Mouse (Mus musculus): ENCODE data around the gene Ankzf1.
A peak's percentile ranks its signal among the peaks of the same experiment; 100 is the strongest.

Gene Ankzf1

GRCm38 (mm10) chr1:75191622-75192402 is at the start of gene Ankzf1, which contains the start of gene Atg9a:
Gene Ankzf1, plus strand, starts transcription at chr1:75192151.
Gene Atg9a, minus strand, starts transcription at chr1:75192196.
- peak; percentile 92 for DNase-seq

DNA sequence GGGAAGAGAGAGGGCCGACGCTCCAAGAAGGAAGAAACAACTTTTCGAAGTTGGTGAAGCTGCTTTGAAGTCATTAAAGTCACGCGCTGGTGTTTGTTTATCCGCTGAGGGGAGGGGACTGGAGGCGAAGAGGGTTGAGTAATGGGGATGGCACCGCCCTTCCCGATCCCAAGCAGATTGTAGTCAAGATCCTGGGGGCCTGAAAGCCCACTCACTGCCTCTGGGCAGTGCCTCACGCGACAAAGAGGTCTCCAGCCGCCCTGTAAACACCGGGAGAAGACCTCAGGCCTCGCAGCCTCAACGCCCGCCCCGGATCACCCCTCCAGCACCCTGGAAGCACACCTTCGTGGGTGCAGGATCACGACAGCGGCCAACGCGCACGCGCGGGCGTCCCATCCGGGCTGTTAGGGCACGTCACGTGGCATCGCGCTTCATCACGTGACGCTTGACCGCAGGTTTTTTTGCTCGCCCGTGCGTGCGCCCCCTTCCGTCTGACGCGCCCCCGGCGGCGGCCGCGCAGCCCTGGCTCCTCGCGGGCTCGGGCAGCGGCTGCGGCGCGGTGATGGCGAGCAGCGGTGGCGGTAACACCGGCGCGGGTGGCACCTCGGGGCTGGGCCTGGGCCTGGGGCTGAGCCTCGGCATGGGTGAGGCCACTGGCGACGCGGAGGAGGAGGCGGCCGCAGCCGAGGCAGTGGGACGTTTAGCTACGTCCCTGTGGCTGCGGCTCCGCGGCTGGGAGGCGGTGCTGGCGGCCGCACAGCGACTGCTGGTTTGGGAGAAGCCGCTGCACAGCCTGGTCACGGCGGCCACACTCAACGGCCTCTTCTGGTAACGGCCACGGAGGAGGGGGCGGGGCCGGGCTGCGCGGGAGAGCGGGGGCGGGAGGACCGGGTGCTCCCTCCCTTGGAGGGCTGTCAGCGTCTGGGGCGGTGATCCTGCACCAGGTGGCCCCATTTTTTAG is 49.4 kb upstream of the Ankzf1 start, which contains the start of the genes Cnppd1 and Retreg2:
Cnppd1 (minus strand) TSS at position 411 of the 961 bp plus-strand sequence.
Retreg2 (plus strand) TSS at position 478 of the 961 bp plus-strand sequence.
- DNase-seq: peak; percentile 97

DNA sequence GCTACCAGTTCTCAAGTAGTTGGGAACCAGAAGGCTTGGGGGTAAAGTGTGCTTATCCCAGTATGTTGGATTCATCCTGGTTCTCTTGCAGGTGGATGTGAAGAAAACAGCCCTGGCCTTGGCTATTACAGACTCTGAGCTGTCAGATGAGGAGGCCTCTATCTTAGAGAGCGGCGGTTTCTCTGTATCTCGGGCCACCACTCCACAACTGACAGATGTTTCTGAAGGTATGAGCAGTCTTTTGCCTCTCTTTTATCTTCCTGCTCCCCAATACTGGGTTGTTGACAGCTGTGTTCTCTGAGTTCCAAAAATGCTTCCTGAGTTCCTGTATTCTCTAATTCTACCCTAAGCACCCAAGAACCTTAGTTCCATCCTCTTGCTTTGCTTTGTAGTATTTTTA is 46.4 kb upstream of the Ankzf1 start:
- no peak for DNase-seq

DNA sequence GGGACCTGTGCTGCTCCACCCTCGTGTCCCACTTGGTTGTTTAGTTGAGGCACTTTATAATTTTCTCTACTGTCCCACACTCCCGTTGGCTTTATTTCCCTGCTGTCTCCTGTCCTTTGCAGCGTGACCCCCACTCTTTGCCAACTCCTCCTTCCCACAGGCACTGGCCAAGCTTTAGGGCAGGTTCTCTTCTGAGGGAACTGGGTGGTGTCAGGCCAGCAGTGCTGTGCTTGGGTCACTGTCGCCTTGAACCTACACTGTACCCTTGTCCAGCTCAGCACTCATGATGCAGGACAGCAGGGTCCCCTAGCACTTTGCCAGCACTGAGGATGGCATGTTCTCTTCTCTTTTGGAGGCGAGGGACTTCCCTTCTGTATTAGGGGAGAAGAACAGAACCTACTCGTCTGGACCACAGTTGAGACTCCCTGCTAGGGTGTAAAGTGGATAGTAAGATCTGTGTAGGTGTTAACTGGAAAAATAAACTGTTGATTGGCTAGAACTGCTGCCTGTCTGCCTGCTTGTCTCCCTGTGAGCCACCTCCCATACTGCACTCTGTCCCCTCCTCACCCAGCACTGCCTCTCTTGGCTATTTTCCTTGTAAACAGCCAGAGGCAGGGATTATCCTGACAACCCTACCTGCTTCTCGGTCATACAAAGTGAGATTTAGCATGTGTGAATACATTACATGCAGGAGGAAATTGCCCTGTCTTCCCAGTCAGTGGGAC is 44.4 kb upstream of the Ankzf1 start:
- no peak for DNase-seq

GRCm38 (mm10) chr1:75148727-75149126 is 43.2 kb upstream of the Ankzf1 start:
- DNase-seq: no peak

GRCm38 (mm10) chr1:75155837-75156236 is 36.1 kb upstream of the Ankzf1 start:
- no peak for DNase-seq

DNA sequence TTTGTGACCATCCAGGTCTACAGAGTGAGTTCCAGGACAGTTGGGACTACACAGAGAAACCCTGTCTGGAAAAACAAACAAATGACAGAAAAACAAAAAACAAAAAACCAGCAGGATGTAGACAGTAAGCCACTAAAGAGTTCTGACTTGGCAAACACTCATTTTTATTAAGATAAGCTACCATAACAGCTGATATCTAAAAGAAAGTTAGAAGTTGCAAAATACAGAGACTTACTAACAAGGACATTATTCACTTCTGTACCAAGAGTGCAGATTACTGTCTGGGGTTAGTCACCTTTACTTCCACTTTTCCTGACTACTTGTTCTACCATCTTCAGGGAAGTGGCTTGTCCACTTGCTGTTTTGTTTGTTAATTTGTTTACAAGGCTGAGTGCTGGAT is 33.0 kb upstream of the Ankzf1 start:
- no peak for DNase-seq

DNA sequence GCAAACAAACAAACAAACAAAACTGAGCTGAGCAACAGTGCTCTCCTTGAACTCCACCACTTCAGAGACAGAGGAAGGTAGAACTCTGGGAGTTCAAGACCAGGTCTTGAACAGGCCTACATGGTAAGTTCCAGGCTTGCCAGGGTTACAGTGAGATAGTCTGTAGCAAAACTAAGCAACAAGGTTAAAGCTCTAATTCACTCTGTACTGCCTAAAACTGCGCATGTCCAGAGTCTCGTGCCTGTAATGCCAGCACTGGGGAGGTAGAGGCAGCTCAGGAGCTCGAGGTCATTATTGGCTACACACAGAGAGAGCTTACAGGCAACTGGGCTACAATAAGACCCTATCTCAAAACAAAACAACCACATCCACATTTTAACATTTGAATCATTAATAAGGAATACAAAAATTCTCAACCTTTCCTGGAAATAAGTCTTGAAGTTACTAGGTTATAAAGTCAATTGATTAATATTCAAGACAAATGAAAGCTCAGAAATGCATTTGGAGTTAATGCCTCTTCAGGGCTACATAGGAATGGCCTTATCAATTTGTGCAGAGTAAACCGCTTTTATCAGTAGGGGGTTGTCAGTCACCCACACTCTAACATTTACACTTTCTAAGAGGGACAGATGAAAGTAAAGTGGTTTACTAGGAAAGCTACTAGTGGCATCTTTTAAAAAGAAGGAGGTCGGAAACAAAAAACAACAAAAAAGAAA is 32.3 kb upstream of the Ankzf1 start:
- no peak for DNase-seq

- no peak for DNase-seq
Measured at GRCm38 (mm10) chr1:75160256-75160617, 31.7 kb upstream of the Ankzf1 start.

DNA sequence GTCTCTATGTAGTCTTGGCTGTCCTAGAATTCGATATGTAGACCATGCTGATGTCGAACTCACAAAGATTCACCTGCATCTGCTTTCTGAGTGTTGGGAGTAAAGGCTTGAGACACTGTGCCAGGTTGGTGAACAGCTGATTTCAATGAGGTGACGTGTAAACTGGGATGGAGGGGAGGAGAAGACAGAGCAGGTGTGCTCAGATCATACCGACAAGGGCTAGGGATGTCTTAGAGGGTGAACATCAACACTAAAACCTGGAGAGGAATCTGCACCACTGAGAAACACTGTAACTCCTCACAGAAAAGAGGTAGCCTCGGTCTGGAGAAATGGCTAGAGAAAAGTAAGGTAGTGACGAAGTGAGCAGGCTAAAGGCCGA is 23.9 kb upstream of the Ankzf1 start:
- no peak for DNase-seq

DNA sequence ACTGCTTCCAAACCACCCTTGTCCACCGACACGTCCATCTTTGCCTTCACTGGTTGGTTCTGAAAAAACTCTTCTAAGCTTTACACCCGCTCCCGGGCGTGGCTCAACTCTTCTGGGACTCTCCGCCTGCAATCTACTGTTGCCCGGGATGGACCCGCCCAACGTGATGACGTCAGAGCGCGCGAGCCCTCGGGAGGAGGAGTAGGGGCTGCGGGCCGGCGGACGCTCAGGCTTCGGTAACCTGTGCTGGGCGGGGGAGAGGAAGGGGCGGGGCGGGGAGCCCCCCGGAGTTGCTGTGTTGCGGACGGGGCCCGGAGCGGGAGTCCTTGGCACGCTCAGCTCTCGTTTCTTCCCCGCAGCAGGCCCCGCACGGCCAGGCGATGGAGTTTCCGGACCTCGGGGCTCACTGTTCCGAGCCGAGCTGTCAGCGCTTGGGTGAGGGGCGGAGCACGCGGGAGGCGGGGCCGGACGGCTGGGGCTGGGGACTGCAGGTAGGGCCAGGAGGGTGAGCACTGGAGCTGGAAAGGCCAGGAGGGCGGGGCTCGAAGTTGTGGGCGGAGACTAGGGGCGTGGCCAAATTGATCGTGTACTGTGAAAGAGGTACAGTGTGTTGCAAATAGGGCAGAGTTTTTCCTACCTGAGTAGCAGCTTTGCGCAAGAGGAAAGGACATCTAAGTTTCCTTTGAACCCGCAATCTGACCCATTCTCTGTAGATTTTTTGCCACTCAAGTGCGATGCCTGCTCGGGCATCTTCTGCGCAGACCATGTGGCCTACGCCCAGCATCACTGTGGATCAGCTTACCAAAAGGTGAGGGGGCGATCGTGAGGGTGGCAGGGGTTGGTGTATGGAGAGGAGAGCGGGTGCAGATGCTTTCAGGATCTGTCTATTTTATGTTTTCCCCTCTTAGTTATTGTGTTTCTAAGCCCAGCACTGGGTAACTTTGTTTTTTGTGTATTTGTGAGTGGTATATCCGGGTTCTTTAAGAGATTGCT is 23.2 kb upstream of the Ankzf1 start, which contains the start of gene Zfand2b:
Zfand2b (plus strand) TSS at position 175 of the 993 bp plus-strand sequence.
- peak; percentile 99 for DNase-seq

- DNase-seq: no peak
Measured at GRCm38 (mm10) chr1:75179334-75180104, 12.4 kb upstream of the Ankzf1 start.

GRCm38 (mm10) chr1:75180105-75180590 is 11.8 kb upstream of the Ankzf1 start, which contains the start of gene Abcb6:
Gene Abcb6, minus strand, starts transcription at chr1:75180392.
- DNase-seq: peak; percentile 84

- no peak for DNase-seq
Measured at GRCm38 (mm10) chr1:75180741-75181140, 11.2 kb upstream of the Ankzf1 start.

GRCm38 (mm10) chr1:75181377-75181870 is 10.5 kb upstream of the Ankzf1 start:
- DNase-seq: no peak

- no peak for DNase-seq
Measured at GRCm38 (mm10) chr1:75182160-75182559, 9.8 kb upstream of the Ankzf1 start.

- no peak for DNase-seq
Measured at GRCm38 (mm10) chr1:75185495-75185894, 6.5 kb upstream of the Ankzf1 start.

GRCm38 (mm10) chr1:75187126-75187525 is 4.8 kb upstream of the Ankzf1 start:
- DNase-seq: no peak

- DNase-seq: no peak
Measured at GRCm38 (mm10) chr1:75187914-75188483, 4.0 kb upstream of the Ankzf1 start.

Data from thymus, postnatal 25 days (tissue).